Mouse (Mus musculus) layer of hippocampus, adult 9-11 months (tissue): Measurements from ENCODE around the gene Syt8.
"Not testable (repeated sequence)": the region's sequence is repeated elsewhere in the genome, so short reads cannot be mapped to it uniquely, and the experiment has no call there.

Experiments used
- DNase-seq: peaks from one replicate; pipeline ENCODE4 v3.0.0; 2022

The Syt8 gene

DNA sequence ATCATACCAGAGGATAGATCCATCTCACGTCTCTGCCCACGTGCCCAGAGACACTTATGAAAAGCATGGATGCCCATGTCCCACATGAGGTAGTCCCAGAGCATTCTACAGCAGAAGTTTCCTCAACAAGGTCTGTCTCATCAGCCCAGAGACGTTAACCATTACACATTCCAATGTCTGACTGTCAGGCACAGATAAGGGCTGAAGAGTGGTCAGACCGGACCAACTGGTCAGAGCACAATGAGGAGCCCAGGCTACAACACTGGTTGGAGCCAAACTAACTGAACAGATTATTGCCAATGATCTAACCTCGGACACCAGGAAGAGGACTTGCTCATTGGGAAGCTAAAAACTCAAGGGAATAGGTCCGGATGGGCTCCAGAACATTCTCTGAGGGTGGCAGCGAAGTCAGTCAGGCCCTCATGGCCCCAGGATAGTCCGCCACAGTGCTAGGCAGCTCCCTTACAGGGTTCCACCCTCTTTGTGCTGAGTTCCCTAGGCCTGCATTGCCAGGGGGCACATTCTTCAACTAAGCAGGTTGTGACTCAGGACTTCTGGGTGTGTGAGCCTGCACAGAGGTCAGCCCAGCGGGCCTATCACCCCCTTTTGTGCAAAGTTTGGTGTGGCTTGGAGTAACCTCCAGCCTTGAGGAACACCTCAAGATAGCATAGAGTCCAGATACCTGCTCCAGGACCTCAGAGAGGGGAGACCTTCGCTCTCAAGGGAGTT is at the start of gene Syt8:
Gene Syt8, plus strand, starts transcription at position 714 of the 729 bp plus-strand sequence.
- no peak for DNase-seq

DNA sequence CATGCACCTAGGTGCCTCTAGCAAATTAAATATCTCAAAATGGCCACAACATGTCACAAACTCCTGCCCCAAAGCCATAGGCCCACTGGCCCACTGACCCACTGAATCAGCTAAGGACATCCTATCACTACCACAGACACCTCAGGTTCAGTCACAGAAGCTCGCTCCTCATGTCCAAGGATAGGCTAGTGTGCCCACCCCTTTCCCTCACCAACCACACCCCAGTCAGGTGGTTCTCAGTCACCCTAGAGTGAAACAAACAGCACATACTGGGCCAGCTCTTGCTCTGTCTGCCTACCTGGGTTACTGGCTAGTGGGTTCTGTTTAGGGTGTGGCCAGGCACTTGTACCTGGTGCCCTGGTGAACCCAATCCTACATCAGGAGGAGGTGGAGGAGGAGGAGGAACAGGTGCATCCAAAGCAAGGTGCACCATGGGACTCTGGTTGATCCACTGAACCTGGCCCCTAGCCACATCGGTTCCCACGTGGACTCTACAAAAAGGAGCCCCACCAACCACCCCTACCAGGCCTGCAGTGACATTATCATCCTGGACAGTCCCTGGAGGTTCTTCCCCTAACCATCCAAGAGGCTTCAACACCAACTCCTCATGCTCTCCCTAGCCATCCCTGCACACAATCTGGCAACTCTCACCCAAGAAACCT is 48.8 kb upstream of the Syt8 start:
- no peak for DNase-seq

DNA sequence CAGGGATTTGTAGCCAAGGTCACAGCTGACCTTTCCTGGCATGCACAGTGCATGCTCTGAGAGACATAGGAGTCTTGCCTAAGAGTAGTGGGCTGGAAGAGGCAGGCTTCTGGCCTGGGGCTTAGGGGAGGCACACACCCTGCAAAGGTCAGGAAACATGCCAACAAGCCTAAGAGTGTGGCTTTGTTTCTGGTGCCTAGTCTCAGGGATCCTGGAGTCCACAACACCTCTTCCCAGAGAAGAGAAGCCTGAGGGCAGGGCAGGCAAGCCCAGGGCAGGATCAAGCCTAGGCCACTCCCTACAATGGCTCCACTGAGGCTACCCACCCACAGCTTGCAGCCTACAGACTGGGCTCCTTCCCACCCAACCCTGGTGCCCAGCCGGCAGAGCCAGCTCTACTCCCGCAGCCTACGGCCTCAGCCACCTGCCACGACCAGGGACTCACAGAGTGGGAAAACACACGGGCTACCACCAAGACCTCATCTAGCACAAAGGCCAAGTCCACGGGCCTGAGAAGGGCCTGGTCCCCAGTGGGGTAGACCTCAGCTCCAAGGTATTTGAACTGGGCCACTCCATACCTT is 47.9 kb upstream of the Syt8 start:
- DNase-seq, result no peak

DNA sequence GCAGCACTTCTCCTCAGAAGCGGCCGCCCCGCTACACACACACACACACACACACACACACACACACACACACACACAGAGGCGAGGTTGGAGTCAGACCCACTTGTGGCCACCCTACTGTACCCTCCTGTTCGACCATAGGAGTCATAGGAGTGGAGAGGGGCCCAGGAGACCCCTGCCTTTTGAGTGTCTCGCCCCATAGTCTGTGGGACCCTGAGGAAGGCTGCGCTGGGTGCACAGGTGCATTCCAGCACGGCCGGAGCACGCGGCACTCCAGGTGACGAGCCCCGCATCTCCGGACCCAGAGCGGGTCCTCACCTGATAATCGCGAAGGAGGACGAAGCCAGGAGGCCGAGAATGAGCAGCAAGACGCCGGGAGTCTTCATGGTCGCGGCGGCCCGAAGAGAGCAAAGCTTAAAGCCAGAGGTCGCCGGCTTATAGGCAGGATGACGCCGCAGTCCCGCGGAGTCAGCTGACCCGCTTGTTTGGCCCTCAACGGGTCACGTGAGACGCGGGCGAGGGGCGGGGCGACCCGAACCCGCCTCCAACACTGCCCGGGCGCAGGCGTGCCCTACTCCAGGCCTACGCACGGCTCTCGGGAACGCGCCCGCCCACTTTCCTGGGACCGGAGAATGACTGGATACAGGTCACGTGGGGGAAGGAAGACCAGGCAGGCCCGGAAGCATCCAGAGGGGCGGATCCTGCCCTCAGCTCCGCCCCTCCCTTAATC is 47.1 kb upstream of the Syt8 start, which contains the start of gene Ctsd:
Gene Ctsd, minus strand, starts transcription at position 620 of the 730 bp plus-strand sequence.
- DNase-seq, result peak; percentile 98

DNA sequence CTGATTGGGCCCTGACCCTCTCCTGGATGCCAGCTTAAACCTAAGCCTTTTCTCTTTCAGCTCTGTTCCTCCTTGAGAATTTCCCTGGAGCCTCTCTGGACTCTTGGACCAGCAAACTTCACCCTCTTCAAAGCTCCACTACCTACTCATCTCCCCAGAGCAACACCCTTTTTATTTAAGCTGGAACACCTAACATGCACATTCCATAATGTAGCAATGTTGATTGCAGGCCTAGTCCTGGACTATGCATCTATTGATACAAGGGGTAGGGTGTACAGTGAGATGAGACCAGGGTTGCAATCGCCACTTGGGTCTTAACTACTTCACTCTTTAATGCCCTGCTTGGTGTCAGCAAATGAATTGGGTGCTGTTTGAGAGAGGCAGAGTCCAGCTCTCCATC is 46.5 kb upstream of the Syt8 start:
- no peak for DNase-seq

DNA sequence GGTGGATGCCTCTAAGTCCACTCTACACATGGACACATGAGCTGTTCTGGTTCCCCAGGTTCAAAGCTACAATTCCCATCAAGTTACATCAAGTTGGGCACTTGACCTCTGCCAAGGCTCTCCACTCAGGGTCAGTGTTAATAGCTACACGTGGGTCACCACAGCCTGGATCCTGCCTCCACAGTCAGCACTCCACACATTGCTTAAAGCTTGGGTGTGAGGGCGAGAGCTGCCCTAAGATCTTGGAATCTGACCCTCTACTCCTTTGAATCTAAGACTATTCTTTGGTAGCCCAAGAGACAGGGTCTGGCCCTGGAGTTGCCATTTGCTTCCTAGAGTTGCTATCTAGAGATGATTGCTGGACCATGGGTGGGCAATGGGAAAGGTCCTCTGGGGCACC is 45.9 kb upstream of the Syt8 start:
- no peak for DNase-seq

DNA sequence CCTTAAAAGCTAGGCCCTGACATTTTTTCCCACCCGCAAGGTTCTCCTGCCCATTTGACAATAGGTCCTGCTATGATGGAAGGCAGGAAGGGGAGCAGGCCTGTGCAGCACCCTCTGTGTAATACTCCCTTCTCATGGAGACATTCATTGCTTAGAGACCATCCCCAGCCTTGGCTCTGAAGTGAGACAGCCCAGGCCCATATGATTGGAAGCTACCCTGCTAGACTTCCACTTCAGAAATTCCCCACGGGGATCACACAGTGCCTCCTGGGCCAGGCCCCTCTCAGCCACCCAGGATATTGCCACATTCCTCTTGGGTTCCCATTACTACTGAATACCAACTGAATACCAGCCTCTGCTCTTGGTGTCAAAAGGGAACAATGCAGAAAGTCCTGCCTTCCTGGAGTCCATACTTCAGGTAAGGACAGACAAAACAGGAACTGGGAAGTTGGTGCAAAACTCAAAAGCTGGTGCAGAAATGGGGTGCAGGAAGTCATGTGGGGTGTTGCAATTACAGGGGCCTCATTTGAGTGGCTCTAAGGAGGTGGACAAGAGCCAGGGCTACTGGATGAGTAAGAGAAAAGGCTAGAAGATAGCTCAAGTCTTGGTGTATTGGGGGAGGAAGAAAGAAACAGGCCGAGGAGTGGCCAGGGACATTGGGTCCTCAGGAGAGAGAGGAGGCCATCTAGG is 44.5 kb upstream of the Syt8 start:
- peak; percentile 80 for DNase-seq

DNA sequence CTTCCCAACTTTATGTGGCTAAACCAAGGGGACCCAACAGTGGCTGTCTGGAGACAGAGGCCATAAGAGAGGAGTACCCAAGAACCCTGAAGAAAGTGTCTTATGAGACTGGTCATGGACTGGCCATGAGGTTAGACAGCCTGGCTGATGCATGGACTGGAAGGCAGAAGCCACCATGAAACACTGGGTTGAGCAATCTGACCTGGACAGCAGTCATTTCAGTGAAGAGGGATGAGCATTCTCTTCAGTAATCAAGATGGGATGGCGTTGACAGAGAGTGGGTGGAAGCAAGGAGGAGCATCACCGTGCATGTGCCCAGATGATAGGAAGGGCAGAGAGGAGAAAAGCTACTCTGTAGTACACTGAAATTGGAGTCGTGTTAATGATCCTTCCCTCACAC is 43.5 kb upstream of the Syt8 start:
- no peak for DNase-seq

DNA sequence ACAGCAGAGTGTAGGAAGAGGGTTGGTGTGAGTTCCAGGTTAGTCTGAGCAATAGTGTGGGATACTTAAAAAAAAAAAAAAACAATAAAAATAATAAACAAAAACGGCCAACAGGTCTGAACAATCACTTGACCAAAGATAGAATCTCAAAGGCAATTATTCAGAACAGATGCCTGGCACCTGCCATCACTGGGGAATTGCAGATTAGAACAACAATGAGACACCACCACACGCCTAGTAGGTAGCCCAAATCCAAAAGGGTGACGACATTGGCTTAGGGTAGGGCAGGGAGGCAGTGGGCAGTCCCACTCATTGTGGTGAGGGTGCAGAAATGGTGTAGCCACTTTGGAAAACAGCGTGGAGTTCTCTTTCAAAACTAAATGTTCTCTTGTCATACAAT is 43.0 kb upstream of the Syt8 start:
- DNase-seq, result no peak

DNA sequence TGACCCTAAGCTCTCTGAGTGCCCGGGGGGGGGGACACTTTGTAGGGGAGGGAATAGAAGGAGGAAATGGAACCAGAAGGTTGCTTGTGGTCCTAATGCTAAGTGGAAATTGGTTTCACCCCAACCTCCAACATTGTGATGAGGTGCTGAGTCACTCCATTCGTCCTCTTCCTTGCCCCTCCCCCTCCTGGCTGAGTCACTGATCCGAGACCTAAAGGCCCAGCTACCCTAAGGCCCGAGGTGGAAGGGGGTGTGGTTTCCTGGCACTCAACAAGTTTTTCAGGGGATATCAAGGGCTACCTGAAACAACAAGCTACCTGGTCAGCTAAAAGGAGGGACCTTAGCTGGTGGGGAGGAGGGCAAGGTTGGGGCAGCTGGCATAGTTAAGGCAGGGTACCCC is 41.5 kb upstream of the Syt8 start:
- no peak for DNase-seq

DNA sequence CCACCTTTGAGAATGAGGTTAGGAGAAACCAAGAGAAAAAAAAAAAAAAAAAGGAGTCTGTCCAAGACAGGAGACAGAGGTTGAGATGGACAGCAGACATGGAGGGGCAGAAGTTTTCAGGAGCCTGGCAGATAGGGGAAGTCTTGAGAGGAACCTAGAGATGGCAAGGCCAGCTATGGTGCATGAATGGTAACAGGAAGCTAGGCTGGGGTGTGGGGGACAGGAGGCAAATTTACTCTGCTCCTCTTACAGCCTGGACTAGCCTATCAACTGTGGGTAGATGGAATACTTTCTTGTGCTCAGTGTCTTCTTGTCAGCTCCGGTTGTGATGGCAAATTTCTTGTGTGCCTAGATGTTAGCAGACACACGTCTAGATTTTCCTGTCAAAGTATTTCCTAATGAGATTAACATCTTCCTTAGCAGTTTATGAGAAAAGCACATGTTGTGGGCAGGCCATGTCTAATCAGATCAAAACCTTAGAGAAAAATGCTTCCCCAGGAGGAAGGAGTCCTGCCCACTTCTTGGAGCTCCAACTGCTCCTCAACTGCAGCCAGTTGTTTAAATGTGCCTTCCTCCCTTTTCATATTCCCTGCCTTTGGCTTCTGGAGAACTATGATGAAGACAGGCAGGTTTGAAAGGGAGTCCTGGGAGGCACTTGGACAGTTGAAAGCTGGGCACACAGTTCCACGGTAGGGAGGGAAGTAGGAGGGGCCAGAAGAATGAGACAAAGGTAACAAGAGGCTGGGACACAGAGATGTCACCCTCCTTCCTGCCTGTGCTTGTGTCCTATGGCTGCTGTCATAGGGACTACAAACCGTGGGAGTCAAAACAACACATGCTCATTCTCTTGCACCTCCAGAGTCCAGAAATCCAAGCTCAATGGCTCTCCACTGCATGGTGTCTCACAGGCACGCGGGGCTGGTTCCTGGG is 40.1 kb upstream of the Syt8 start:
- DNase-seq, result peak; percentile 39

DNA sequence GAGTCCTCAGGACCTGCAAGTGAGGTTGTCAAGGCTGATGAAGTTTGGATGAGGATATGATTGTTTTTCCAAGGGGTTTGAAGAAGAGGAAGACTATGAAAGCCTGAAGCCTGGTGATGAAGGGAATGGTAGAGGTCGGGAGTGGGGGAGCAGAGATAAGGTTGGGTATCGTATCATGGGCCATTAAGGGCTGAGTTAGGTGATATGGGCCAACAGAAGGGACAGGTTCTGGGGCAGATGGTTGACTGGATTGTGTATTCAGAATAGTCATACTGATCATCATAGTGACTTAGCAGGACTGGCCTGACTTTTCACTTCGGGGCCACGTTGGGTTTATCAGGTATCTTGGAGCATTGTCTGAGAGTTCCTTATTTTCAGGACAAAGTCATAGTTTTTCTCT is 39.2 kb upstream of the Syt8 start:
- no peak for DNase-seq

DNA sequence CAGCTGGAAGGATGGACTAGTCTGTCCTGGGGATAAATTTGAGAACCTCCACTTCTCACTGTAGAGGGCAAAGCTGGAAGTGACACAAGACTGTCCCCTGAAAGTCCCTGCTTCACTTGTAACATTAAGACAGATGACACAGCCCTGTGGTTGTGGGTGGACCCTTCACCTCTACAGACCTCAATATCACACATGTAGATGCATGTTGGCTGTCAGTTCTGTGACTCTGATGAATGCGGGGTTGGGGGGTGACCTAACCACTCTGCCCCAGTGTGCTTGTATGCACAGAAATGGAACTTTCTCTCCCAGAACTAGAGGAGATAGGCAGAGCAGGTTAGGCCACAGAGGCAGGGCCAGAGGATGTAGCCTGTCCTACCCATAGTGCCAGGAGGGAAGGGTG is 38.0 kb upstream of the Syt8 start:
- no peak for DNase-seq

DNA sequence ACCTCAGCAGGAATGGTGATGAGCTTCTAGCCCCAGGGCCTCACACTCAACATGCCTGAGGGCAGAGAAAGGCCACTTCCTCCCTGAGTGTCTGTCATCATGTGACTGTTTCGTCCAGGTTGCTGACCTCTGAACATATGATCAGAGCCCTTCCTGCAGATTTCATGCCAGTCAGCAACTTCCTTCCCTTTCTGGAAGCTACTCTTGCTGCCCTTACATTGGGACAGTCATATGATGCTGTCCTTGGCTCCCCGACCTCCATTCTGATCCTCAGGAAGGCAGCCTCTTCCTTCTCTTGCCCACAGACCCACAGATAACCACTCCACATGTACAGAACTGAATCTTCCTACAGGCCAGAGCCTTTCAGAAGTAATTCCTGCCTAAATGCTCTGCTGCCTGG is 36.6 kb upstream of the Syt8 start:
- DNase-seq, result peak; percentile 88

DNA sequence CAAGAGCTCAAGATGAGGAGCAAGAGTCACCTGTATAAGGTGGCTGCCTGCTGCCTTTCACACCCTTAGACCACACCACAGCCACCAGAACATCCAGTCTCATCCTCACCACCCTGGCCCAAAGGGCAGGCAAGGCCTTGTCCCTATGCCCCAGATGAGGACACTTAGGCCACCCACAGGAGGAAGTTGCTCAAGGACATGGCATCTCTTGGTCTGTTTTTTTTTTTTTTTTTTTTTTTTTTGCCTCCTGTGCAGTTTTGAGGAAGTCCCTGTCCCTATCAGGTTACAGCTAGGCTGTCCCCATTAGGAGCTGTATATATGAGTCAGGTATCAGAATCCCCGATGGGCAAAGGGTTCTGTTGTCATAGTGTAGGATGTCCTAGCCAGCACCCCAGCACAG is 35.4 kb upstream of the Syt8 start:
- peak; percentile 76 for DNase-seq

DNA sequence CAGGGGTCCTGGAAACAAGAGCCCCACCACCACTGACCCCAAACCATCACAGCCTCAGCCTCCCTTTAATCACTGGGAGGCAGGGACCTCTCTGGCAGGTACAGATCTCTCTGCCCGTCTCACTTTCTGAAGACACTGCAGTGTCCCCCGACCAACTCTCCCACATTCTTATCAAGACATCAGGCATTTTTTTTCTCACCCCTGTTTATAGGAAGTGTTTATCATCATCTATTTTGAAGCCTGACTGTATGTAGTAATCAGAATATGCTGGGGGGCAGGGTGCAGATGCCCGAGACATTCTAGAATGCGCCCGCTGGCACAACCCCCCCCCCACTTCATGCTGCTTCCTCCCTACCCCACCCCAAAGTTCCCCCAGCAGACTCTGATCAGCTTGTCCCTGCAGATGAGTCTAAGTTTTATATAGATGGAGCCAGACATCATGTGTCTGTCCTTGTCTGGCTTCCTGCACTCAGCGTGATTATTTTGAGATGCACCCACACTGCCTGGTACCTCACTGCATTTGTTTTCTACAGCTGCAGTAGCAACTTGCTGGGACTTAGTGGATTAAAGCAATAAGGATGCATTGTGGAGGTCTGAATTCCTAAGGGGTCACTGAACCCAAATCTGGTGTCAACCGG is 34.4 kb upstream of the Syt8 start:
- DNase-seq, result peak; percentile 80

DNA sequence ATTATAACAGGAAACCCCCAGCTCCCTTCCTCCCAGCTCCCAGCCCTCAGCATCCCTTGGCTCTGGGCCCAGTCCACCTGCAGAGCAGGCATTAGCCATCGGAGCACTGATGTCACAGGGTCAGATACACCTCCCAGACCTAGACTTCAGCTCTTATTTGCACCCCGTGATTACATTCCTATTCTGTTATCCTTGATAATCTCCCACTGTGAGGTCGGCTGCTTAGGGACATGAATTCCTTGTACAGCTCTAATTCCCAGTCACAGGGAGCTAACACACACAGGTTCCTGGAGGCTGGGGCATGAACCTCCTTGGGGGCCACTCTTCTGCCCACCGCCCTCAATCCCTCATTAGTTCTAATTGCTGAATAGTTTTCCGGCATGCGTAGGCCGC is 33.9 kb upstream of the Syt8 start:
- DNase-seq, result no peak

DNA sequence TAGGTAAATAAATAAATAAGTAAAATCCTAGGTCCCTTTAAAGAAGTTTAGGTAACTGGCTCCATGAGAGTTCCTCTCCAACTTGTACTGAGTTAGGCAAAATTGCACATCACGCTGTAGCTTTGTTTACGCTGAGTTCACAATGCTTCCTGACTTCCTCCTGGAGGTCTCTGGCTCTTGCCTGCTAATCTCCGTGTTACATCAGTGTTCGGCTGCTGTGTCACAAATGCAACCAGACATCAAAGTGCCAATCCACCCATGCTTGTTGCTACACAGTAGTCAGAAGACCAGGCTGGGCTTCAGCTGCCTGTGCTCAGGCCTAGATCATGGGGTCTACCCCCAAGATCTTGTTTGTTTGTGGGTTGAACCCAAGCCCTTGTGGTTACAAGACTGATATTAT is 31.1 kb upstream of the Syt8 start:
- peak; percentile 87 for DNase-seq

DNA sequence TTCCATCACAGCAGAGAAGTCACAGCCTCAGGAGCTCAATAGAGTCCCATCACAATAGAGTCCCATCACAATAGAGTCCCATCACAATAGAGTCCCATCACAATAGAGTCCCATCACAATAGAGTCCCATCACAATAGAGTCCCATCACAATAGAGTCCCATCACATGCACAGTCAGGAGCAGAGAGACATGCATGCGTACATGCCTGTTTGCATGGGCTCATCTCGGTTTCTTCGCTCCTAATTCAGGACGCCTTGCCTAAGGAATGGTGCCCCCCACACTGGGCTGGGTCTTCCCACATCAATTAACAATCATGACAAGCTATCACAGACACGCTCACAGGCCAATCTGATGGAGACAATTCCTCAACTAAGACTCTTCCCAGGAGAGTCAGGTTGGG is 29.5 kb upstream of the Syt8 start:
- DNase-seq, result not testable (repeated sequence)

DNA sequence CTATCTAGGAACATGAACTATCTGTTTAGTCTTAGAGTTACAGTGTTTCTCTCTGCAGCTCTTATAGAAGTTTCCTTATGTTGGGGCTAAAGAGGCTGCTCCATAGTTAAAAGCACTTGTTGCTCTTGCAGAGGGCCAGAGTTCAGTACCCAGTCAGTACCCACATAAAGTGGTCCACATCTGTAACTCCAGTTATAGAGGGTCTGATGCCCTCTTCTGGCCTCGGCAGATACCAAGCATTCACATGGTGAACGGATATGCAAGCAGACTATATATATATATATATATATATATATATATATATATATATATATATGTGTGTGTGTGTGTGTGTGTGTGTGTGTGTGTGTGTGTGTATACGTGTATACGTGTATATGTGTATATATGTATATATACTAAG is 26.7 kb upstream of the Syt8 start:
- no peak for DNase-seq

DNA sequence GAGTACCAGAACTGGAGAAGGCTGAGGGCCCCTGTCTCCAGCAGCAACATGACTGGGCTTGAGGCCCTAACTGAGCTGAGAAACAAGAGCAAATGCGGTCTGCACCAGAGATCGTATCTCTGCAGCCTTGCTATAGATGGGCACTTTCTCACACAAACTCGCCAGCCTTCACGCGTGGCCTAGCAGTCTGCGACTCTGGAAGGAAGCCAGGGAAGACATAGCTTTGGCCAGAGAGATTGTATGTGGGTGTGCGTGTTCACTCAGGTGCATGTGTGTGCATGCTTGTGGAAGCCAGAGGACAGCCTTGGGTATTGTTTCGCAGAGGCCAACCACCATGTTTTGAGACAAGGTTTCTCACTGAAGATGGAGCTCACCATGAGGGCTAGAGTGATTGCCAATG is 26.0 kb upstream of the Syt8 start:
- DNase-seq, result no peak
